Mouse (Mus musculus) heart, adult 2 months (tissue): ENCODE measurements around the gene Slc6a13. TPM values are rescaled to one million over a fixed set of nuclear protein-coding genes. Genes with fewer than 3 reads are reported as not detected.

Experiments
- DNase-seq, 2 experiments: peaks; one replicate each; pipeline ENCODE4 v3.0.0; 2021
- H3K27ac ChIP-seq: fragments of 200-600 bp; 2 replicates; pipeline ENCODE4 v1.8.1; 2022
- H3K27me3 ChIP-seq: fragments of 200-500 bp; 2 replicates; pipeline ENCODE4 v1.6.1; 2012; ENCODE audit warnings: mild to moderate bottlenecking, low read length, inconsistent platforms, mixed read lengths; ENCODE audit not compliant: control insufficient read depth, insufficient read depth
- H3K36me3 ChIP-seq: fragments of 200-500 bp; 2 replicates; pipeline ENCODE4 v1.6.1; 2012; ENCODE audit warnings: low read length, inconsistent platforms; ENCODE audit not compliant: control insufficient read depth, insufficient read depth
- H3K4me1 ChIP-seq: fragments of 200-500 bp; 2 replicates; pipeline ENCODE4 v1.6.1; 2011; ENCODE audit warnings: low read length; ENCODE audit not compliant: control insufficient read depth, insufficient read depth
- H3K4me3 ChIP-seq: fragments of 200-600 bp; 2 replicates; pipeline ENCODE4 v1.8.1; 2022
- H3K79me2 ChIP-seq: fragments of 200-500 bp; replicated peaks from 2 replicates; pipeline ENCODE4 v1.6.1; 2012; ENCODE audit warnings: mild to moderate bottlenecking, inconsistent platforms, low read length, moderate library complexity, mixed read lengths; ENCODE audit not compliant: control insufficient read depth, insufficient read depth
- H3K9ac ChIP-seq: fragments of 200-500 bp; 2 replicates; pipeline ENCODE4 v1.6.1; 2012; ENCODE audit warnings: low read depth, mild to moderate bottlenecking, control low read depth, inconsistent platforms, low read length, mixed read lengths
- CTCF ChIP-seq: fragments of 200-600 bp; IDR thresholded peaks from 2 replicates; pipeline ENCODE4 v1.8.1; 2022; ENCODE audit warnings: antibody characterized with exemption, mild to moderate bottlenecking, moderate library complexity
- EP300 ChIP-seq: fragments of 200-500 bp; IDR thresholded peaks from 2 replicates; pipeline ENCODE4 v1.6.1; 2011; ENCODE audit warnings: low read depth, low read length, control low read depth; ENCODE audit not compliant: insufficient read depth
- POLR2A ChIP-seq: fragments of 200-500 bp; IDR thresholded peaks from 2 replicates; pipeline ENCODE4 v1.6.1; 2011; ENCODE audit warnings: mild to moderate bottlenecking, low read depth, low read length, control low read depth; ENCODE audit not compliant: insufficient read depth
- WGBS: fragments of 180-500 bp; shearing (Covaris S2); methylation state at CpG from one replicate; pipeline ENCODE4 v1.1.7; 2018; 5-methylcytosine and 5-hydroxymethylcytosine counted together
- intact Hi-C: fragments of 180-260 bp; cut with DNase I; formaldehyde crosslinking; loops from one replicate; pipeline ENCODE4 v1.15.1; 2025
- polyA plus RNA-seq: library from polyadenylated mRNA; depleted of rRNA; stranded (reverse); fragments of >200 nt; gene quantifications from 2 replicates; pipeline ENCODE4 v1.2.3, GENCODE M21; 2012
- total RNA-seq, 2 experiments: library from RNA; stranded (reverse); gene quantifications; 2 replicates each; pipeline ENCODE4 v1.2.3; 2021

Slc6a13 gene
- total and polyA plus RNA-seq, 3 experiments, result 0.10 to 0.59 TPM; not detected in 1

GRCm38 (mm10) chr6:121299317-121299716 lies 710 bp upstream of the Slc6a13 start:
- Histone ChIP-seq H3K4me1 (no peaks in the 10 kb centered on the region), H3K79me2 (no peaks in the 10 kb centered on the region), H3K27me3 (no peaks in the 10 kb centered on the region), H3K9ac (no peak overlapping the region), H3K36me3 (no peaks in the 10 kb centered on the region), H3K27ac (no peak overlapping the region), H3K4me3 (no peak overlapping the region)
- intact Hi-C loops, result no loop called here
- 57% methylated on average over 7 of the region's 7 CpGs for WGBS
- DNase-seq, result no peak
- no peak for TF ChIP-seq EP300
- no peak for TF ChIP-seq POLR2A
- no peak for TF ChIP-seq CTCF

GRCm38 (mm10) chr6:121300504-121300903 lies 477 bp downstream of the Slc6a13 start:
- Histone ChIP-seq H3K9ac (no peak overlapping the region), H3K4me1 (no peaks in the 10 kb centered on the region), H3K4me3 (no peak overlapping the region), H3K79me2 (no peaks in the 10 kb centered on the region), H3K27ac (no peak overlapping the region), H3K27me3 (no peaks in the 10 kb centered on the region), H3K36me3 (no peaks in the 10 kb centered on the region)
- no peak for DNase-seq
- TF ChIP-seq CTCF, result no peak
- TF ChIP-seq EP300, result no peak
- no peak for TF ChIP-seq POLR2A
- 58% methylated on average over 9 of the region's 9 CpGs for WGBS
- intact Hi-C loops, result no loop called here

- Histone ChIP-seq H3K4me3 (no peak overlapping the region), H3K79me2 (no peaks in the 10 kb centered on the region), H3K36me3 (no peaks in the 10 kb centered on the region), H3K27me3 (no peaks in the 10 kb centered on the region), H3K27ac (no peak overlapping the region), H3K9ac (no peak overlapping the region), H3K4me1 (no peaks in the 10 kb centered on the region)
- WGBS, result 66% methylated on average over 10 of the region's 10 CpGs
- intact Hi-C loops, result no loop called here
- TF ChIP-seq CTCF (no peak), POLR2A (no peak), EP300 (no peak)
- no peak for DNase-seq
These were observed 3.6 kb downstream of the Slc6a13 start for GRCm38 (mm10) chr6:121303466-121304220.

GRCm38 (mm10) chr6:121304630-121305029 lies 4.6 kb downstream of the Slc6a13 start:
- WGBS, result 82% methylated on average over 9 of the region's 9 CpGs
- intact Hi-C loops, result no loop called here

GRCm38 (mm10) chr6:121305571-121305970 lies 5.5 kb downstream of the Slc6a13 start:
- no peaks in the 10 kb centered on the region for H3K36me3 ChIP-seq
- no peak for DNase-seq
- no peaks in the 10 kb centered on the region for H3K4me1 ChIP-seq
- H3K4me3 ChIP-seq, result no peak overlapping the region
- H3K27me3 ChIP-seq, result no peaks in the 10 kb centered on the region
- no peak overlapping the region for H3K9ac ChIP-seq
- TF ChIP-seq POLR2A, result no peak
- H3K27ac ChIP-seq, result no peak overlapping the region
- intact Hi-C loops, result no loop called here
- WGBS, result 87% methylated on average over 3 of the region's 3 CpGs
- no peaks in the 10 kb centered on the region for H3K79me2 ChIP-seq

More at GRCm38 (mm10) chr6:121304630-121305029, 4.6 kb downstream of the Slc6a13 start:
- no peak for DNase-seq
- no peaks in the 10 kb centered on the region for H3K4me1 ChIP-seq
- H3K79me2 ChIP-seq, result no peaks in the 10 kb centered on the region
- no peak overlapping the region for H3K27ac ChIP-seq
- no peak overlapping the region for H3K4me3 ChIP-seq
- H3K36me3 ChIP-seq, result no peaks in the 10 kb centered on the region
- H3K9ac ChIP-seq, result no peak overlapping the region
- no peaks in the 10 kb centered on the region for H3K27me3 ChIP-seq
- TF ChIP-seq EP300 (no peak), CTCF (no peak), POLR2A (no peak)

- 87% methylated on average over 6 of the region's 6 CpGs for WGBS
- Histone ChIP-seq H3K36me3 (no peaks in the 10 kb centered on the region), H3K79me2 (no peaks in the 10 kb centered on the region), H3K27me3 (no peaks in the 10 kb centered on the region), H3K4me1 (no peaks in the 10 kb centered on the region), H3K9ac (no peak overlapping the region), H3K27ac (no peak overlapping the region), H3K4me3 (no peak overlapping the region)
- DNase-seq, result no peak
- intact Hi-C loops, result no loop called here
- TF ChIP-seq EP300 (no peak), POLR2A (no peak), CTCF (no peak)
These were observed 11.0 kb downstream of the Slc6a13 start for GRCm38 (mm10) chr6:121310984-121311383.
